Mouse (Mus musculus) neural tube, embryonic 15.5 days (tissue): Measurements from ENCODE around the gene Isg20. TPM values are rescaled to one million over a fixed set of nuclear protein-coding genes. Genes with fewer than 3 reads are reported as not detected.

Experiments used
- ATAC-seq: fragments of 200-750 bp; cut with Nextera tagmentation; 2 replicates; pipeline ENCODE4 v1.8.0; 2017; ENCODE audit warnings: mild to moderate bottlenecking, moderate TSS enrichment, moderate library complexity; ENCODE audit not compliant: low FRiP score
- H3K27ac ChIP-seq: fragments of 300-500 bp; sonication (generic); replicated peaks from 2 replicates; pipeline ENCODE4 v1.5.1; 2015; ENCODE audit warnings: mild to moderate bottlenecking, inconsistent platforms
- H3K27me3 ChIP-seq: fragments of 300-500 bp; sonication (generic); replicated peaks from 2 replicates; pipeline ENCODE4 v1.6.1; 2015; ENCODE audit warnings: inconsistent platforms
- H3K36me3 ChIP-seq: fragments of 300-500 bp; sonication (generic); 2 replicates; pipeline ENCODE4 v1.6.1; 2015; ENCODE audit warnings: inconsistent platforms
- H3K4me1 ChIP-seq: fragments of 300-500 bp; sonication (generic); 2 replicates; pipeline ENCODE4 v1.6.1; 2015; ENCODE audit warnings: inconsistent platforms
- H3K4me2 ChIP-seq: fragments of 300-500 bp; sonication (generic); 2 replicates; pipeline ENCODE4 v1.6.1; 2015; ENCODE audit warnings: inconsistent platforms, mild to moderate bottlenecking, moderate library complexity
- H3K4me3 ChIP-seq: fragments of 300-500 bp; sonication (generic); replicated peaks from 2 replicates; pipeline ENCODE4 v1.5.1; 2015; ENCODE audit warnings: mild to moderate bottlenecking, inconsistent platforms
- H3K9ac ChIP-seq: fragments of 300-500 bp; sonication (generic); replicated peaks from 2 replicates; pipeline ENCODE4 v1.6.1; 2015; ENCODE audit warnings: mild to moderate bottlenecking, inconsistent platforms
- H3K9me3 ChIP-seq: fragments of 300-500 bp; sonication (generic); replicated peaks from 2 replicates; pipeline ENCODE4 v1.6.1; 2016; ENCODE audit warnings: inconsistent platforms
- WGBS: fragments of 180-500 bp; shearing (Covaris S2); methylation state at CpG from one replicate; pipeline ENCODE4 v1.1.7; 2015; ENCODE audit warnings: mixed read lengths; 5-methylcytosine and 5-hydroxymethylcytosine counted together
- polyA plus RNA-seq: library from polyadenylated mRNA; unstranded; fragments of >200 nt; fragmentation: Nextera tagmentation; extraction: Ambion mirVana; gene quantifications from 2 replicates; pipeline ENCODE4 v1.2.1, GENCODE M21; 2015

The Isg20 gene
- polyA plus RNA-seq, result 1.3 and 10.5 TPM in 2 replicates

DNA sequence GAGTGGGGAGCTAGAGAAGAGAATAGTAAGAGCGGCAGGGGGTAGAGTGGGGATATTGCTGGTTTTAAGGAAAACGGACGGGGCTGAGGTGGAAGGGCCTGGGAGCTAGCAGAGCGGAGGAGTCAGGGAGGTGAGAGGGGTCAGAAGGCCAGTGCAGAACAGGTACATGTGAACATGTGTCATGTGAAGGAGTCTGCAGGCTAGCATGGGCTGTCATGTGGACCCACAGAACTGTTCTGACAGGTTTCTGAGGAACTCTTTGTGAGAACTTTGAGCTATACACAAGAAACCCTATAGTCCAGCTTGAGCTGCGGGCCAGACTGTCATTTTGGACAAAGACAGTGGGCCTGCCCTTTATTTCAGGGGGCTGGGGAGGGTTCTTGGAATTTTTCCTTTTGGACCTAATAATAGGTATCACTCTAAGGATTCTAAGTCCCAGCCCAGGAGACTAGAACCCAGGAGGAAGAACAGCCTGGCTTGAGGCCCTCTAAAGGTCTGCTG, at the start of gene Isg20:
Gene Isg20 (plus strand): TSS at position 451 of the 501 bp plus-strand sequence.
- H3K36me3 ChIP-seq, result peaks cover 3% of the 10 kb centered on the region; the same call in 1 of the 2 replicates
- no peak for ATAC-seq
- no peaks in the 10 kb centered on the region for H3K27me3 ChIP-seq
- no peak within 1 kb of the TSS for H3K9ac ChIP-seq
- no peak within 1 kb of the TSS; the same call in 1 of the 2 replicates for H3K4me3 ChIP-seq
- 53% methylated on average over 5 of the region's 5 CpGs for WGBS
- H3K4me2 ChIP-seq, result peak within 1 kb of the TSS; percentile 48
- peaks cover 17% of the 10 kb centered on the region; the same call in 1 of the 2 replicates for H3K4me1 ChIP-seq
- H3K27ac ChIP-seq, result no peak within 1 kb of the TSS
- no peaks in the 10 kb centered on the region for H3K9me3 ChIP-seq

DNA sequence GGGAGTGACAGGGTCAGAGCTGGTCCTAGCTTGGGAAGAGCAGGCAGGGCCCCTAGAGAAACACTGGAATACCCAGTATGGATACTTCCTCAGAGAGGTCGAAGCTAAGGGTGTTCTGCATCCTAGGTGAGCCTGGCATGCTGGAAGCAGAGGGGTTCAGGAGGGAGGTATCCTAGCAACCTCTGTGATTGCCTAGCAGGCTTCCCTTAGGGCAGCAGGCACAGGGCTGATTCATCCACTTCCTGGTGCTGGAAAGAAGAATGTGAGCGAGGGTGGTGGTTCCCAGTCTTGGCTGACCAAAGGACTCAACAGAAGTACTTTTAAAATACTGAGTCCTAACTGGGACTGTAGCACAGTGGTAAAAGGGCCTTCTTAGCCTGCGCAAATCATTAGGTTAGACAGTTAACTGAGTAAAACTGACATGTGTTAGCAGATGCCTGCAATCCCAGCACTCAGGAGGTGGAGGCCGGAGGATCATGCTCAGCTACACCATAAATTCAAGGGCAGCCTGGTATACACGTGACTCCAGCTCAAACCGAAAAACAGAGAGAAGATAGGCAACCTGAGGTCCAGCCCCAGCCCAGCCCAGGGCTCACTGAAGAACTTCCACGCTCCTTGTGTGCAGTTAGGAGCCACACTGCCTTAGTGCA, 49.3 kb upstream of the Isg20 start:
- H3K27ac ChIP-seq, result no peak overlapping the region
- H3K9ac ChIP-seq, result no peak overlapping the region
- WGBS, result 73% methylated on average over 7 of the region's 7 CpGs
- ATAC-seq, result no peak
- no peak overlapping the region for H3K4me3 ChIP-seq
- no peaks in the 10 kb centered on the region for H3K36me3 ChIP-seq
- no peak overlapping the region for H3K4me2 ChIP-seq
- H3K27me3 ChIP-seq, result no peaks in the 10 kb centered on the region
- H3K4me1 ChIP-seq, result no peaks in the 10 kb centered on the region
- H3K9me3 ChIP-seq, result no peaks in the 10 kb centered on the region

- Histone ChIP-seq H3K9ac (no peak overlapping the region), H3K27me3 (no peaks in the 10 kb centered on the region), H3K36me3 (no peaks in the 10 kb centered on the region), H3K4me1 (no peaks in the 10 kb centered on the region), H3K4me3 (no peak overlapping the region), H3K4me2 (no peak overlapping the region), H3K9me3 (no peaks in the 10 kb centered on the region), H3K27ac (no peak overlapping the region)
- WGBS, result 76% methylated on average over 4 of the region's 4 CpGs
- no peak for ATAC-seq
Observed at GRCm38 (mm10) chr7:78864446-78864802, 48.8 kb upstream of the Isg20 start.

- no peak for ATAC-seq
- Histone ChIP-seq H3K4me3 (no peak overlapping the region), H3K27ac (no peak overlapping the region), H3K4me1 (no peaks in the 10 kb centered on the region), H3K4me2 (no peak overlapping the region), H3K9me3 (no peaks in the 10 kb centered on the region), H3K36me3 (no peaks in the 10 kb centered on the region), H3K27me3 (no peaks in the 10 kb centered on the region), H3K9ac (no peak overlapping the region)
- 70% methylated on average over 12 of the region's 12 CpGs for WGBS
Observed at GRCm38 (mm10) chr7:78865212-78865949, 47.8 kb upstream of the Isg20 start.

GRCm38 (mm10) chr7:78868731-78869130, 44.5 kb upstream of the Isg20 start:
- H3K27me3 ChIP-seq, result no peaks in the 10 kb centered on the region
- H3K36me3 ChIP-seq, result no peaks in the 10 kb centered on the region
- H3K27ac ChIP-seq, result no peak overlapping the region
- H3K9ac ChIP-seq, result no peak overlapping the region
- no peaks in the 10 kb centered on the region for H3K4me1 ChIP-seq
- no peak for ATAC-seq
- no peak overlapping the region for H3K4me3 ChIP-seq
- no peak overlapping the region for H3K4me2 ChIP-seq
- H3K9me3 ChIP-seq, result no peaks in the 10 kb centered on the region
- 81% methylated on average over 5 of the region's 5 CpGs for WGBS

DNA sequence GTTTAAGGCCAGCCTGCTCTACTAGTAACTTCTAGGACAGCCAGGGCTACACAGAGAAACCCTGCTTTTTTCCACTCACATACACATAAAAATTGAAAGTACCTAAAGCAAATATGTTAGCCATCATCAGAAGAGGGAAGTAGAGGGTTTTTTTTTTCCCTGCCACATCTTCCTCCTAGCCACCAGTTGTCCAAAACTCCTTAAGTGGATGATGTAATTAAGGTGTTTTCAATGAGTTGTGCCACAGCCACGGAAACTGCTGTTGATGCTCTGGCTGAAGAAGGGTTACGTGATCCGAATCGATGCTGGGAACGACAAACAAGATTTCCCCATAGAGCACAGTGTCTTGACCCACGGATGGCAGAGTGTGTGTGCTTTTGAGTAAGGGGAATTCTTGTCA, 40.9 kb upstream of the Isg20 start:
- Histone ChIP-seq H3K4me1 (no peaks in the 10 kb centered on the region), H3K27ac (no peak overlapping the region), H3K9ac (no peak overlapping the region), H3K4me2 (no peak overlapping the region), H3K27me3 (no peaks in the 10 kb centered on the region), H3K36me3 (no peaks in the 10 kb centered on the region), H3K4me3 (no peak overlapping the region), H3K9me3 (no peaks in the 10 kb centered on the region)
- WGBS, result 89% methylated on average over 6 of the region's 6 CpGs
- ATAC-seq, result no peak

DNA sequence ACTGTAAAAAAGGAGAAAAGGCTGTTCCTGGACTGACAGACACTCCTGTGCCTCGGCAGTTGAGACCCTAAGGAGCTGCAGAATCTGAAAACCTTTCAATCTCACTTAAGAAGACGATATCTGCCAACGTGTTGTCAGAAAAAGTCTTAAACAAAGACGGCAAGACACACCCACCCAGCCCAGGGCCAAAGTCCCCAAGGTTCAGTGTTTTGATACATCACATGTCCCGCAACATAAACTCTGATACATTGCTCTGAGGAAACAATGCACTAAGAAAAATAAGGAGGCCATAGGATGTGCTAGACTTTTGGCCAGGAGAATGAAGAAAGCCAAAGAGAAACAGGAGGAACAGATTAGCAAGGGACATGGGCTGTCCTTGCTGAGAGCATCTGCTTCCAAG, 40.4 kb upstream of the Isg20 start:
- H3K27ac ChIP-seq, result no peak overlapping the region
- no peaks in the 10 kb centered on the region for H3K36me3 ChIP-seq
- H3K4me1 ChIP-seq, result no peaks in the 10 kb centered on the region
- H3K4me2 ChIP-seq, result no peak overlapping the region
- no peak overlapping the region for H3K4me3 ChIP-seq
- no peak for ATAC-seq
- no peaks in the 10 kb centered on the region for H3K9me3 ChIP-seq
- WGBS, result 84% methylated on average over 5 of the region's 5 CpGs
- no peak overlapping the region for H3K9ac ChIP-seq
- H3K27me3 ChIP-seq, result no peaks in the 10 kb centered on the region

- H3K9ac ChIP-seq, result peak overlapping the region; percentile 69
- WGBS, result 7% methylated on average over 14 of the region's 16 CpGs
- H3K4me1 ChIP-seq, result peaks cover 51% of the 10 kb centered on the region
- H3K4me2 ChIP-seq, result peak overlapping the region; percentile 59
- no peaks in the 10 kb centered on the region for H3K9me3 ChIP-seq
- H3K27me3 ChIP-seq, result no peaks in the 10 kb centered on the region; the same call in 1 of the 2 replicates
- 0 out of 2 replicates have a peak, but pooled peaks have one; percentile 7 for ATAC-seq
- H3K36me3 ChIP-seq, result no peaks in the 10 kb centered on the region
- peak overlapping the region; percentile 47 for H3K4me3 ChIP-seq
- peak overlapping the region; percentile 84 for H3K27ac ChIP-seq
Observed at GRCm38 (mm10) chr7:78881607-78882468, 31.4 kb upstream of the Isg20 start.

DNA sequence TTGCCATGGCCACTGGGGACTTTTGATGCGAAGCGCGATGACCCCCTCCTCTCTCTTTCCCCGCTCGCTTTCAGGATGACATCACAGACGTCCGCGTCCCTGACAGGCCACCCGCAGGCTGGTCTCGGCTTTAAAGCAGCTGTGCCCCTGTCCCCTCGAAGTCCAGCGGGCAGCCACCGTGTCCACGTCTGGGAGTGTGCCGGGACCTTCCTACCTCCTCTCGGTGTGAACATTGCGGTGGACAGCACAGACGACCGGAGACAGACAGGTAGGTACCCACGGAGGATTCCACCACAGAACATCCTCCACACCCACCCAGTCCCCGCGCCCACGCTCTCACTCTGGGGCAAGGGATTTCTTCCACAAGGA, 30.8 kb upstream of the Isg20 start:
- WGBS, result 1% methylated on average over 23 of the region's 23 CpGs
- no peaks in the 10 kb centered on the region for H3K9me3 ChIP-seq
- H3K4me1 ChIP-seq, result peaks cover 58% of the 10 kb centered on the region
- H3K4me2 ChIP-seq, result peak overlapping the region; percentile 59
- H3K4me3 ChIP-seq, result peak overlapping the region; percentile 47
- H3K27me3 ChIP-seq, result no peaks in the 10 kb centered on the region; the same call in 1 of the 2 replicates
- peak overlapping the region; percentile 84 for H3K27ac ChIP-seq
- no peaks in the 10 kb centered on the region for H3K36me3 ChIP-seq
- H3K9ac ChIP-seq, result peak overlapping the region; percentile 69
- ATAC-seq, result peak; percentile 55

DNA sequence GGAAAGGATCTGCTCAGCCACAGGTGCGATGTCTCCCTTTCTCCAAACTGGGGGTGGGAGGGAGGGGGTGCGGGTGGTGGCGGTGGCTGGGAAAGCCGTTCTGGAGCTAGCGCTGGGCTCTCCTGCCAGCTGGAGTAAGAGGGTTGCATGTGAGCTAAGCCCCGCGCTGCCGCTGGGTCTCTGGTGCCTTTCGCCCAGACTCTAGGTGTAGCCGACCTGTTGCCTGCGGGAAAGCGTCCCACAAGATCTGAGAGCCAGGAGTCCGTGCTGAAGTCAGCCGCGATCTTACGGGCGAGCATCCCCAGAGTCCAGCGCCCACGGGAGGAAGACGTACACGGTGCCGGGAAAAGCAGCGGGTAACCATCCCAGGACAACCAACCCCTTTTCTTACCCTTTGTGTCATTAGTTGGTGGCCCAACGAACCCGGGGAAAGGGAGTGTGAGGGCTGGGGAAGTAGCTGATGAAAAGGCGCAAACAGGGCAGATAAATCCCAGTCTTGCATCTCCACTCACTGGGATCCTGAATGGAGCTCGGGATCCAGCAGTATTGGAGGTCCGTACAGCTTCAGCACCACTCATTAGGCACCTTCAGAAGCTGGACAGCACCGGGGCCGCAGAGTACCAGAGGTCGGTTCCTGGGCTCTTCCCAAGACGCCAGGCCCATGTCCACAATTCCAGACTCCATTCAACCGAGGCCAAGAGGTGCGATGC, 30.1 kb upstream of the Isg20 start:
- 3% methylated on average over 33 of the region's 34 CpGs for WGBS
- Histone ChIP-seq H3K27me3 (no peaks in the 10 kb centered on the region; the same call in 1 of the 2 replicates), H3K27ac (peak overlapping the region; percentile 84), H3K9me3 (no peaks in the 10 kb centered on the region), H3K9ac (peak overlapping the region; percentile 69), H3K4me2 (peak overlapping the region; percentile 59), H3K36me3 (no peaks in the 10 kb centered on the region), H3K4me3 (peak overlapping the region; percentile 47), H3K4me1 (peaks cover 65% of the 10 kb centered on the region)
- no peak for ATAC-seq

GRCm38 (mm10) chr7:78883726-78884060, 29.5 kb upstream of the Isg20 start:
- peak overlapping the region; percentile 47 for H3K4me3 ChIP-seq
- H3K27ac ChIP-seq, result peak overlapping the region; percentile 84
- no peaks in the 10 kb centered on the region for H3K36me3 ChIP-seq
- peaks cover 70% of the 10 kb centered on the region for H3K4me1 ChIP-seq
- peak overlapping the region; percentile 69 for H3K9ac ChIP-seq
- ATAC-seq, result no peak
- peak overlapping the region; percentile 59 for H3K4me2 ChIP-seq
- no peaks in the 10 kb centered on the region; the same call in 1 of the 2 replicates for H3K27me3 ChIP-seq
- 4% methylated on average over 8 of the region's 8 CpGs for WGBS
- no peaks in the 10 kb centered on the region for H3K9me3 ChIP-seq
